Mouse (Mus musculus): ENCODE results near the gene Kitl.

Kitl gene

DNA sequence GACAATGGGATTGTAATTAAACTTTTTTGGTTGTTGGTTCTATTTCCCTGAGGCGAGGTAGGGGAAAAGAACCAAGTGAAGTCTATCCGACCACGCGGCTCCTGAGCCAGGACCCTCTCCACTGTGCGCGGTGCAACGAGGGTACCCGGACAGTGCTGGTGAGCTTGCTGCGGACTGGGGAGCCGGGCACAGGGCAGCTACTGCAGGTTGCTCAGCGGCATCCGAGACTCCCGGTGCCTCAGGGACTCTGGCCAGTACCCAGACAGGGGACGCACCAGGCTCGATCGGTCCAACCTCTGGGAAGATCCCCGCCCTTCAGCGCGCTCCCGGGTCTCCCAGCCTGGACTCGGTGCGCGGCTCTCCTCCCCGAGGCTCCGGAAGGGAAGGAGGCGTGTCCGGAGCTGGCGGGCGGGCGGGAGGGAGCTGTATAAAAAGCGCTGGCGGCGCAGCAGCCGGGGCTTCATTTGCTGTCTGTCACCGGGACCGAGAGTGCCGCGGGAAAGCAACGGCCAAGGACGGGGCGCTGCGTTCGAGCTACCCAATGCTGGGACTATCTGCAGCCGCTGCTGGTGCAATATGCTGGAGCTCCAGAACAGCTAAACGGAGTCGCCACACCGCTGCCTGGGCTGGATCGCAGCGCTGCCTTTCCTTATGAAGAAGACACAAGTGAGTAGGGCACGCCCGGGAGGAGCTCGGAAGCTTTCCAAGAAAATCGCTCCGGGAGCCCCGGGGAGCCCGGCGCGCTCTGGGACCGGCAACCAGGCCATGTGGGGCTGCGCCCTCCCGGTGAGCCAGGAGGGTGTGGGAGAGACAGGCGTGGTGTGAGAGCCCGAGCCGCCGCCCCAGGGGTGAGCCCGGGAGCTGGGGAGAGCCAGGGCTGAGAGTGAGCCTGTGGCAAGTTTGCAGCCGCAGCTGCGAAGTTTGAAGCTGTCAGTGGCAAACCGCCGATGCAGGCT, at the start of gene Kitl:
TSS of gene Kitl (plus strand) at position 261 of the 956 bp plus-strand sequence.
- peak; percentile 74 for DNase-seq (ENCODE audit: low spot score)

DNA sequence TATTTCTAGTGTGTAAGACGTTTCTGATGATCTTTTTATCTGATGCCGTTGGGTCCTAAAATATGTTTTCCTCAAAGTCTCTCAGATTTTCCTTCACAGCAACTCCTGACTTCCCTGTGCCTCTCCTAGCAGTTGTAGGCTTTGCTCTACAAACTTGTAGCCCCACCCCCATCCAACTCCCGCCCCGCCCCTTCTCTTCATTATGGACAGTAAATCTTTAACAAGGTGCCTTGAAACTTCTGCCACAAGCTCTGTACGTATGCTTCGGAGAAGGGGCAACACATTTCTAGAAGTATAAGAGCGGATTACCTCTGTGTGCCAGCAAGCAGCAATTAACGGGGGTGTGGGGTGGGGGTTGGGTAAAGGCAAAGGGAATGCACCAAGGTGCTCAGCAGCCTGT, 42.6 kb upstream of the Kitl start:
- DNase-seq (ENCODE audit: low spot score): no peak

DNA sequence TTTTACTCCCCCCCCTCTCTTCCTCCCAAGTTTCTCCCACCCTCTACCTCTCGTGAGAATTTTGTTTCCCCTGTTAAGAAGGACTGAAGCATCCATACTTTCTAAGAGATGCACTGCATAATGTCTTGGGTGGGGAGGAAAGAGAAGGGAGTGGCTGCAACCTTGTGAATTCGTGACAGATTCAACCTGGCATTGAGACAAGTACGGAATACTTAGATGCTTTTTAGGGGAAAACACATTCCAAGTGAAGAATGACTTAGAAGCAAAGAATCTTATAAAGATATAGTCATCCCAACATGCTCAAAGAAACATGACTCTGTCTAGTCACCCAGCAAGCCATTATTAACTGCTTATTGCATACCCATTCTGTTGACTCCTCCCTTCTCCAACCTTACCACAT, 35.3 kb upstream of the Kitl start:
- no peak for DNase-seq (ENCODE audit: low spot score)

DNA sequence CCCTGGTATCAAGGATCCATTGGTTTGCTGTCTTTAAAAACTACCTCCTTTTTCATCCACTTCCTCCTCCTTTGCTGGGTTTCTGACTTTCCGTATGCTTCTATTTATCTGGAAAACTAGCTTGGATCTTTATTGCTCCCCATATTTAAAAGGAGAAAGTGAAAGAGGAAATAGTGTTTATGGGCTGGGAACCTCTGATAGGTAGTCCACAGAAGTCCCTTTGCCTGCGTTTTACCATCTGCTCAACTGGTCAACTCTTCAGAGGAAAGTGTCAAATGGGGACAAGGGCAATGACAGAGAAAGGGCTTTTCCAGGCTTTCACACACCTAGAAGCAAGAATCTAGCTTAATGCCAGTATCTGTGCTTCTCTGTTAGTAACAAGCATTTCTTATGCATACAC, 34.5 kb upstream of the Kitl start:
- DNase-seq (ENCODE audit: low spot score): no peak

DNA sequence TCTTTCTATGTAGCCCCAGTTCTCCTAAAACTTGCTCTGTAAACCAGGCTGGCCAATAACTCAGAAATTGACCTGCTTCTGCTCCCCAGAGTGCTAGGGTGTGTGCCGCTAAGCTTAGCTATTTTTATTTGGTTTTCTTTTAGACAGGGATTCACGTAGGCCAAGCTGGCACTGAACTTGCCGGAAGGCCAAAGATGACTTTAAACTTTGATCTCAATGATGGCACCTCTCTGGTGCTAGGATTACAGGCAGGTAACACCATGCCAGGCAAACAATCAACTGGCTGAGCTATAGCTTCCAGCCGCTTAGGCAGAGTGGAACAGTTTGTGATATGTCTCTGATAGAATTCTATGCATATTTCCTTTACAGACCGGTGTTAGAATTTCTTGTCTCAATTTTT, 33.5 kb upstream of the Kitl start:
- DNase-seq (ENCODE audit: low spot score): no peak

DNA sequence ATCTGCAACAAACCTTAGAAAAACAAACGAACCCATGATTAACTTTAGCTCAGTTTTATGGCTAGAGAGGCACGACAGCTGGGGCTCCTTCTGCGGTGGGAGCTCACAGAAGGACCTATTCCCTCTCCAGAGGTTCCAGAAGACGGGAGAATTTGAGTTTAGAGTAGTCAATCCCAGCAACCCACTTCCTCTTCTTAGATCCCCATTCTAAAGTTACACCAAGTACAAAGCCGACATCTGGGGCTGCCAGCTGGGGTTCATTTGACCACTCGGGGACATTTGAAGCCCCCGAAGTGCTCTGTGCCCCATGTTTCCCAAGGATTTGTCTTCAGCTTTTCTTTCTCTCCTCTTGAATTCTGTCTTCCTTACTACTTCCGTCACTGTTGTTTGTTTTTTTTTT, 28.7 kb upstream of the Kitl start:
- no peak for DNase-seq (ENCODE audit: low spot score)

DNA sequence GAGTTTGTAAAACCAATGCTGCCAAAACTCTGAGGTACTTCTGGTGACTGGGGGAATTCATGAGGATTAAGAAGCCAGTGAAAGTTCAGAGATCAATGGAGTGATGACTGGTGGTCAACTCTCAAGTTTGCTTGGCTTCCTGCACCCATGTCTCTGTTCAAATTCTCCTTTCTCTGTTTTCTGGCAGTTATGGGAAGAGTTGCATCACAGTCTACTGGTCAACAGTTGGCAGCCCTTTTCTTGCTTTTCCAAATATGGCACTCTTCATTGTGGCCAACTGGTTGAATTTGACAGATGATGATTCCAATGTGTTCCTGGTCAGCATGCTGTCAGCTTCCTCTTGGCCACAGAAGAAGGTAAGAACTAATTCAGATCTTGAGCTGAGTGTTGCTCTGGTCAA, 25.7 kb upstream of the Kitl start:
- DNase-seq (ENCODE audit: low spot score): no peak

DNA sequence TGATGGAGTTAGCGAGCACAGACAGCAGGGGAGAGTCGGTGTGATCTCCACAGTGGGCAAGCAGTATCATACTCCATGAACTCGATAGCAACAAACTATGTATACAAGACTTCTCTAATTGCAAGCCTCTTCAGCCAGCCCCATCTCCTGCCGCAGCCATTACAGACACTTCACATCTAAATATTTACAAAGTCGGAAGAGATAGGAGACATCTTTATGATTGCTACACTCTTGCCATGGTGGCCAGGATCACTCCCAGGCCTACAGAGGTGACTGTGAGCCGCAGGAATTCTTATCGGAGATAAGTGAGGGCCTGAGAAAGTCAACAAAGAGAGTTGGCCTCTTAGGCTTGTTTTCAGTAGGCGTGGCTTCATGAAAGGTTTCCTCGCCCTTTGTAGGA, 23.3 kb upstream of the Kitl start:
- DNase-seq (ENCODE audit: low spot score): no peak

DNA sequence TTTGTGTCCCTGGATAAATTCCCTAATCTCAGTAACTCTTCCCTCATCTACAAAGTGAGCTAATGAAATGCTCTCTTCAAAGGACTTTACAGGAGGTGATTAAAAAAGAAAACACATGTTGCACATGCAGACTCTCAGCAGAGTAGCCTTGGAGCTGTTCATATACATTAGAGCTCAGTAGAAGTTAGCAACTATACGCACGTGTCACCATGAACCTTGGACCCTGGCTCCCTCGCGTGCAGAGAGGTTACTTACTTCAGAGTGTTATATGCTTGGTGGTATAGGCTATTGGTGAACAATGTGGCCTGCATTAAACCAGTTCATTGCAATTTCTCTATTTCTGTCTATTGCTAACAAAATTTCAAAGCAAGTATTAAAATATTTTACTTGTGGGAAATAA, 14.0 kb upstream of the Kitl start:
- DNase-seq (ENCODE audit: low spot score): no peak

DNA sequence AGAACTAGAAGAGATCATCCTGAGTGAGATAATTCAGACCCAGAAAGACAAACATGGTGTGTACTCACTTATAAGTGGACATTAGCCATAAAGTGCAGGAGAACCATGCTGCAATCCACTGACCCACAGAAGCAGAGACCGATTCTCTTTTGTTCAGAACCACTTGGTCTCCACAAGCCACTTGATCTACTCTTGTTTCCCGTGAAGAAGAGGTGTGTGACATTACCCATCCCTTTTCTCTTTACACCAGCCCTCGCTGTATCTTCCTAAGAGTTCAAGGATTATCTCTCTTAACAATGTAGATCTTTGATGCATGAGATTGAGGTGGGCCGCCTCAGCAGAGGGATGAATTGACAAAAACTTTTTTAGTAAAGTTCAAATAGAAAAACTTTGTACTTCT, 11.6 kb upstream of the Kitl start:
- DNase-seq (ENCODE audit: low spot score): no peak

DNA sequence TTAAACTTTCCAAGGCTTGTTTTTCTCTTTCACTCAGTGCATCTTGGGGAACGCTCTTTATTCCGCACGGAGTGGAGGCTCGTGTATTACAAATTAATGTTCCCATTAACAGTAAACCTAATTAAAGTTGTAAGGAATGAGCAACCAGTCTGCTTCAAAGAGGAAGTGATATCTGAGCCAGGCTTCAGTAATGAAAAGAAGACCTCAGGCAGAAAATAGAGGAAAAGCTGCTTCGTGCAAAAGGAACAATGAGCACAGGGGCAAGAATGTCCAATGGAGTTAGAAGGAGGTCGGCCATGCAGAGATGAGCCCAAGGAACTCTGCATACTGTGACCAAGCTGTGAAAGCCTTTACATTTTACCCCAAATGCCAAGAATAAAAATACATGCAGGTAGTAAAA, 5.7 kb upstream of the Kitl start:
- DNase-seq (ENCODE audit: low spot score): no peak

DNA sequence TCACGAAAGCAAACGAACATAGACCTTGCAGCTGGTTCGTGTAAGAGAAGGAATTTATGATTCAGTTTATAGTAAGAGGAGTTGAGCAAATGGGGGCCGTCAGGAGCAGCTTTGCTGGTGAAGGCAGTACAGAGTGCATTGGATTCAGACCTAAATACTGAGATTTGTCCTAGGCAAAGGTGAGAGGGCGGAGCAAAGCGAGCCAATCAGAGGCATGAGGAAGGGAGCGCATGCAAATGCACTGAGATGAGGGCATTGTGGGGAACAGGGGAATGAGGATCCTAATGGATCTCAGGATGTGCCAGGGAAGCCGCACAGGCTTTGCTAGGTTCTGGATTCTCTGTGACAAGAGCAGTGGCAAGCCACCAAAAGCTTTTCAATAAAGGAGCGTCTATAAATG, 5.1 kb upstream of the Kitl start:
- DNase-seq (ENCODE audit: low spot score): no peak

DNA sequence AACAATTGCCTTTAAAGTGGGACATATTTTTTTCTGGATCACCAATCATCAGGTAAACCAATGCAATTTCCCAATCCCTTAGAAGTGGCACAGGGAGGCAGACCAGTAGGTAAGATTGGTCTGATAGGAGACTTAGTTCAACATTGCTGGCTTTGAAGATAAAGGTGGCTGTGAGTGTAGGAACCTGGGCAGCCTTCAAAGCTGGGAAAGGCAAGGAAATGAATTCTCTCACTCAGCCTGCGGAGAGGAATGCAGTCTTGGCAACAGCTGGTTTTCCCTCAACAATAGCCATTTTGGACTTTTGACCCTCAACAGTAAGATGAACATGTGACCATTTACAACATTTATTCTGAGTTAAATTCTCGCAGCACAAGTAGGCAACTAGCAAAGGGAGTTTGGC, 1.3 kb upstream of the Kitl start:
- DNase-seq (ENCODE audit: low spot score): no peak

DNA sequence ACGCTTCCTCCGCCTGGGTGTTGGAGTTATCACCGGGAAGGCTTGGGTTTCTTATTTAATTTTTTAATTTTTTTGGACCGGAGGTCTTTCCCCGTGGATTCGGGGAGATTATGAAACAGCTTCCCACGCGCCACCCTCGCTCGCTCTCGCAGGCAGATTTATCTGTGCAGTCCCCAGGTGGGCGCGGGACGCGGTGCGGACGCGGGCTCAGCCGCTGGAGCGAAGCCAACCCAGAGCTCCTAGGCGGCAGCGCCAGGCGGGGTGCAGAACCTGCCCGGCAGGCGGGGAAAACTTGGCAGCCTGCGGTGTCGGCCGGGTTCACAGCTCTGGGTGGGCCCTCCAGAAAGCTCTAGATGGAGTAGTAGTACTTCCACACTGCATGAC, 888 bp downstream of the Kitl start:
- peak; percentile 76 for DNase-seq (ENCODE audit: low spot score)

DNA sequence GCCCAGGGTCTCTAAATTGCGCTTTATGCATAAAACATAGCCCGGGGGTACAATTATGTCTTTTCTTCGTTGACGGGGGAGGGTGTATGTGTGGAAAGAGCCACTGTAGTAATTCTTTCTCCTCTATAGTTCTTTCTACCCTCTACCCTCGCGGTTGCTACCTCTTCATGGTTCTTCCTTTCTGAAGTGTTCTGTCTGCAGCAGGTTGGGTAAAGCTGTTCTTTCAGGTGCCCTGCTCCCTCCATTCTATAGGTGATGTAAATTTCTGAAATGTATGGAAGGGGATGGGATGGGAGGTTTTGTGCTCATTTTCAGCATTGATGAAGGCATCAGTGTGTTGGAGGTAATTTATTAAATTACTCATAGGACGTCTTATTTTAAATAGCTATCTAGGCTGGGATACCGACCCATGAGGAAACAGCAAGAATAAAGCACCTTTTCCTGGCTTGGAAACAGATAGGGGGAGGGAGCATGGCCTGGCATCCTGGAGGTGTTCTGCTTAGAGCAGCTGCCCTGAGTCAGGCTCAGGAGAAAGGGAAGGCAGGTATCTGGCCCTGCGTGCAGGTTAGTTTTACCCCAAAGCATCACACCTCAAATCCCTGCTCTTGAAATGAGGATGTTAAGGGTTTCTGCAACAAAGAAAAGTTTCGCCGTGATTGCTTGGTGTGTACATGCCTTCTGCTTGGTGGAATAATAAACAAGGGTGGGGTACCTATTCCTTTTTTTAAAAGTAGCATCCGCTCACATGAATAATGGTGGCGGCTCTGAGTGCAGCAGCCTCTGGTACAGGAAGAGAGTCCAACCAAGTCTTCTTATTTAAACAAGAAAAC, 1.7 kb downstream of the Kitl start:
- DNase-seq (ENCODE audit: low spot score): no peak

DNA sequence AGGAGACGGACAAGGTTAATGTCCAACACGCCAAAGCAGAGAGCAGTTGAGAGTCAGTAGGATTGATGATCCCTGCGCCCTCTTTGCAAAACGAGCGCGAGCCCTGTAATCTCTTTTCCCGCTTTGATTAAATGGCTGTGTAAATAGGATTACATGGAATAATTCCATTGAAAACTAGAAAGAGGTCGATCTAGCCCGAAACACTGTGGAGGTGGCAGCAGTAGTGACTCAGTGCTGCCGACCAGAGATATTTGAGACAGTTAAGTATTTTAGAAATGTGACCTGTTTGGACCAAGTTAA, 2.3 kb downstream of the Kitl start:
- no peak for DNase-seq (ENCODE audit: low spot score)

DNA sequence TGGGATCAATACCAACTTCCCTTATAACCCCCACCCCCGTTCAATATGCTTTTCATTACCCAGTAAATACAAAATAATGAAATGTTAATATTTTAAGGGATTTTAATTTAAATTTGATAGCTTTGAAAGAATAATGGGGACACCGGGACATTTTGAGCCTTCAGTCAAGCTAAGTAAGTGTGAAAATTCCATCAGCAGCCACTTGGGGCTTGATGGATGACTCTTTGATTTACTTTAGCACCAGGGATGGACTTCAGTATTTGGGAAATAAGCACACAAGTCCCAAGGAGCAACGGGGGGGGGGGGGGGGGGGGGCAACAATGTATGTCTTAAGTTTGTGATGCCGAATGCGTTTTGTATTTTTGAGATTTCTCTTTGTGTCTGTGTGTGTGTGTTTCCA, 3.1 kb downstream of the Kitl start:
- DNase-seq (ENCODE audit: low spot score): no peak

DNA sequence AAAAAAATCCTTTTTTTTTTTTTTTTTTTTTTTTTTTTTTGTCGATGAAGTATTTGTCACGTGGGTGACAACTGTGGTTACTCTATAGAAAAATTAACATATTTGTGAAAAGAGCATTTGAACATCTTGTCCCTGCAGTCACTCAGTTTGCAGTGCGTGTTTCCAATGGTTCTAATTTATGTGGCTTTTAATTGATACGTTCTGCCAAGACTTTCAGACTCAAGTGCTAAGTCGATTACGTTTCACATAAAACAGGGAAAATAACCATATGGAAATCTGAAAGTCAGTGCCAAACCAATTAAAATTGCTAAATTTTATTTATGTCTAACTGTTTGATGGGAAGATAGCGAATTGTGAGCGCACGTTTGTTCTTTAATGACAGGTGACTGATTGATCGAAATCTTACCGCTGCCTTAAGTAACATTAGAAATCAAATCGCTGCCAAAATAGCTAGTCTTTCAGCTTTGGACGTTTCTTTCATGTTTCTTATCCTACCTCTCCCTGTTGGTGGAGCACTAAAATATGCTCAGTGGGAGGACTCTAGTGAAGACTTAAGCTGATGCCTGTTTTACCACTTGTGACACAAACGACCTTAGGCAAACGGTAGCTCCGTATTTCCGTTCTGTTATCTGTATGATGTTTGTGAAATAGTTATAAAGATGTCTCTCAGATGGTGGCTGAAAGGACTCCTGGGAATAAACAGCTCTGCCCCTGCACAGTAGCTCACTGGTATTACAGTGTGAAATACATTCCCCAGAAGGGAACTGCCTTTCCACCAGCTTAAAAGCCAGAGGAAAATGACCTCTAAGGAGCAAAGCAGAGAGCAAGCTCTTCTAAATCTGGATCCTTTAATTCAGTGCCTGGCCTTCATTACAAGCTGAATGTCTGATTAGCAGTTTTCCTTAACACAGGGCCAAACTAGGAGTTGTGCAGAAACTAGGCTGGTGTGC, 4.1 kb downstream of the Kitl start:
- no peak for DNase-seq (ENCODE audit: low spot score)

DNA sequence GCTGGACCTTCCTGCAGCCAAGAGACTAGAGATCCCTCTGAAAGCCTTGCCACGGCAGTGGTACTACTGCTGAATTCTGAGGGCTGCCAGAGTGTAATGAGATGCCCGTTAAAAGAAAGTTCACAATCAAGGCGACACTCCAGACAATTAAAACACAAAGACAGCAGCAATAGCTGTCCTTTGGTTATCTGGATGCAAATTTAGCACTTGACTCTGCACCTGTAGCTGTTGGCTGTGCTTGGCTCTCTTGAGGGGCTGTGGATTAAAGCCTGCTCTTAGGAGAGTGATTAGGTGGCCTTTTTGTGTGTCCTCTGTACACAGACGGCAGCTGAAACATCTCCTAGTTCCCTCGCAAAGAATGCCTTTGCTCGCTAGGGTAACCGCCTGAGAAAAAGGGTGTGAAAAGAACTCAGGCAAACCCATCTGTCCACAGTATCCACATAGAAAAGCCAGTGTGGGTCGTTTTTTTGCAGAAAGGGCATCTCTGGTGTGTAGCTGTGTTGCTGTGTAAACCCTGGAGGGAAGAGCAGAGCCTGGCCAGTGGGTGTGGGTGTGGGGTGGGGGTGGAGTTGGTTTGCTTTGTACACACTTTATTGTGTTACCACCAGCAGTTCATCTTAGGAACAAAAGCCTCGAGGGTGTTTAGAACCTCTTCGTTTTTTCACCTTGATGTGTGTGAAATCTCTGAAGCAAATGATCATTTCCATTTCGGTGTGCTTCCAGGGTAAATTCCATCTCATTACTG, 6.8 kb downstream of the Kitl start:
- DNase-seq (ENCODE audit: low spot score): no peak

DNA sequence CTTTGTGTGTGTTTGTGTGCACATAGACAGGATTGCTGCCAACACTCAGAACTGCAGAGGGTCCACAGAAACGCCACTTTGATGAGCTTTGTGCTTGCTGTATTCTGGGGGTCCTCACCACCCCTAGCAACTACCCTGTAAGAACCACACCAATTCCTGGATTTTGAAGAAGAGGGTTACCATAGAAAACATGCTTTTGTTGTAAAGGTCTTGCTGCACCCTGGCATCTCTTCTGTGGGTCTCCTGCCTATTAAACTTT, 7.3 kb downstream of the Kitl start:
- DNase-seq (ENCODE audit: low spot score): no peak

DNA sequence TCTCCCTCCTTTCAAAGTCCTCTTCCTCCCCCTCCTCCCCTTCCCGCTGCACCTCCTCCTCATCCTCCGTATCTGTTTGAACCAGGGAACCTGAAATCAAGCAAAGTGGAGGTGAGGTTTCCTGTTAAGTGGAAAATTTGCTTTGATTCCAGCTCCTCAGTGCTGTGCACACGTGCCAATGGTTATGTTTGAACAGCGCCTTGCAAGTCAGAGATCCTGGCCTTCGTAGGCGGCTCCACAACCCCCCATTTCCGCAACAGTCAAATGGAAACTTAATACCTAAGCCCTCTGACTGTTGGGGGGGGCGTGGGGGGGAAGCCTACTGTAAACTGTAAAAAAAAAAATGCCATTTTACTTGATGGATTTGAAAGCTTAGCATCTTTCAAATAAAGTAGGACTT, 10.2 kb downstream of the Kitl start:
- DNase-seq (ENCODE audit: low spot score): no peak

DNA sequence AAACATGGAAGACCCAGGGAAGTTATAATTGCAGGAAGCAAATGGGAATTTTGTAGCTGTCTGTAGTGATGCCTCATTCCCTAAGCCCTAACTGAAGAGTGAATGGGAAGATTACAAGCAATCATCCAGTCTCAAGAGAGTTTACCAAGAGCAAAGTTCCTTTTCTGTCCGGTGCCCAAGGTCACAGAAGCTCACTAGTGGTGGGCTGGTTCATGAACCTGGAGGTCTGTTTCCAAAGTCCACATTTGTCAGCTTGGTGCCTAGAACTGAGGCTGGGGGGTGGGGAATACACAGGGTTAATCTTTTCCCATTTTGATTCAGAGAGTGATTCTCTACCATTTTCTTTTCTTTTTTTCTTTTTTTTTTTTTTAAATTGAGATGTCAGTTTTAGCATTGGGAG, 11.3 kb downstream of the Kitl start:
- no peak for DNase-seq (ENCODE audit: low spot score)
